Mouse (Mus musculus): Measurements from ENCODE around the gene Pcx. TPM values are rescaled to one million over a fixed set of nuclear protein-coding genes. Genes with fewer than 3 reads are reported as not detected.
A peak's percentile ranks its signal among the peaks of the same experiment; 100 is the strongest.

The Pcx gene
- total RNA-seq (2022), result 10 to 100 TPM; 38.8 to 58.2 (median 43.9) TPM

- peak; percentile 99 for DNase-seq (ENCODE audit: low spot score)
Measured at GRCm38 (mm10) chr19:4509986-4510963, at the start of gene Pcx. Gene Pcx (plus strand): TSS chr19:4510472.

GRCm38 (mm10) chr19:4461981-4462380 lies 48.3 kb upstream of the Pcx start:
- no peak for DNase-seq (ENCODE audit: low spot score)

DNA sequence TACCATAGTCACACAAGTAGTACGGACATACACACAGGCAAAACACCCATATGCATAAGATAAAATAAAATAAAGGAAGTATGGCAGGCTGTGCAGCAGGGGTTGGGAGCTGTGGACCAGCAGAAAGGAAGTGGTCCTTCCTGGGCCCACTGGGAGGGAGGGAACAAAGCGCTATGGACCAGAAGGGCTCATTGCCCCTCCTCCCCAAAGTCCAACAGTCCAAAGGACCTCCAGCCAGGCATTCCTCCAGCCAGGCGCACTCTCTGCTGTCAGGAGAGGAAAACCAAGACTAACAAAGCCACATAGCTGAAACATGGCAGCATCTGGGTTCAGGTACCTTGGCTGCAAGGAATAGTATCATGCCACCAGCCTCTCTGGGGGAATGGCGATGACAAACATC lies 45.6 kb upstream of the Pcx start:
- no peak for DNase-seq (ENCODE audit: low spot score)

GRCm38 (mm10) chr19:4468363-4468762 lies 41.9 kb upstream of the Pcx start:
- DNase-seq (ENCODE audit: low spot score), result no peak

GRCm38 (mm10) chr19:4473549-4473948 lies 36.7 kb upstream of the Pcx start:
- no peak for DNase-seq (ENCODE audit: low spot score)

- DNase-seq (ENCODE audit: low spot score), result no peak
Measured at GRCm38 (mm10) chr19:4474739-4475138, 35.5 kb upstream of the Pcx start.

- no peak for DNase-seq (ENCODE audit: low spot score)
Measured at GRCm38 (mm10) chr19:4475224-4475925, 34.9 kb upstream of the Pcx start.

DNA sequence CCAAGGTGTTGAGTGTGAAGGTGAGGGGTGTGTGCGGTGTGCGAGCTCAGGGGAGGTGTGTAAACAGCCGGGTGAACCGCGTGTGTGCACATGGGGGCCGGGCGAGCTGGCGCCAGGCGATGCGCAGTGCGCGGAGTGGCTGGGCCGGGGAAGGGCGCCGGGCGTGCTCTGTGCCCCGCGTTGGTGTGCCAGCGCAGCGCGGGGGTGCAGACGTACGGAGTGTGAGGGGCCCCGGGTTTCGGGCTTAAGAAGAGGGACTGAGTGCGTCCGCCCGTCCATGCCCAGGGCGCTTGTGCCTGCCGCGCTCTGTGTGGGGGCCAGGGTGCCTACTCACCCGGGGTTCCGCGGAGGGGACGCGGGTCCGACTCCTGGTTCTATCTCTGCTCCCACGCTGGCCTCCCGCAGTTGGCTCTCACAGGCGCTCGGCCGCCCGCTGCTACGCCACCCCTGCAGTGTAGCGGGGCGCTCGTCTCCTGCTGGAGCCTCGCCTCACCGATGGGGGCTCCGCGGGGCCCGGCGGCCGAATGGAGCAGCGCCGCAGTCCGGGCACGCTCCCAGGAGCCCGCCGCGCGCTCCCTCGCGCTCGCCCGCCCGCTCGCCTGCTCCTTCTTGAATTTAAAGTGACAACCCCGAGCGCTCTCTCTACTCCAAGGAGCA lies 33.5 kb upstream of the Pcx start:
- no peak for DNase-seq (ENCODE audit: low spot score)

- peak; percentile 20 for DNase-seq (ENCODE audit: low spot score)
Measured at GRCm38 (mm10) chr19:4477345-4478189, 32.7 kb upstream of the Pcx start, which contains the start of gene Syt12. Gene Syt12 (minus strand): TSS chr19:4477447.

DNA sequence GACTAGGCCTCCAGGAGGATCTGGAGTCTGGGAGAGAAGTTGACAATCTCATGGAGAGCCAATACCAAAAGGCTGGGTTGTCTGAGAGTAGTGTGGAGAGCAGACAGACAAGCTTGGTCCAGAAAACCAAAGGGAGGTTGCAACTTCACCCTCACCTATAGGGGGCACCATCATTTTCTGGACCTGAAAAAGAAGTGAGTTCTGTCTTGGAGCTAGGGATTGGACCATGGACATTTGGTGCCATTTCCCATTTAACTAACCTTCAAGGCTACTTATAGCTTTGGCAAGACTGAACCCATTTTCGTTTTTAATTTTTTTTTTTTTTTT lies 32.1 kb upstream of the Pcx start:
- no peak for DNase-seq (ENCODE audit: low spot score)

DNA sequence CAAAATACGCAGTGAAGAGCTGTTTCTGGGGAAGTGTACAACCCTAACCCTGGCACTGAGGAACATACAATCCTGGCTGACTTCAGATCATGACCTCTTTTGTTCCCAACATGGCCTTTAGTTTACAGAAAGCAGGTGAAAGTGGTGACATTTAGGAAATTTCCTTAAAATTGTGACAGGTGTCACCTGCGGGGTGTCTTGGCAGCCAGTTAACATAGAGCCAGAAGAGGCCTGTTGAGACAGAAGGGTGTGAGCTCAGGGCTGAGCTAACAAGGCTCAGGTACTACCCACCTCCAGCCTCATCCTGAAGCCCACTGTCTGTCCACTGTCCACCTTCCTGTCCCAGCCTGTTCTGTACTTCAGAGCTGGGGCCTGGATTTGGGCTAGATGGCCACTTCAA lies 30.2 kb upstream of the Pcx start:
- no peak for DNase-seq (ENCODE audit: low spot score)

GRCm38 (mm10) chr19:4481326-4481725 lies 28.9 kb upstream of the Pcx start:
- DNase-seq (ENCODE audit: low spot score), result no peak

DNA sequence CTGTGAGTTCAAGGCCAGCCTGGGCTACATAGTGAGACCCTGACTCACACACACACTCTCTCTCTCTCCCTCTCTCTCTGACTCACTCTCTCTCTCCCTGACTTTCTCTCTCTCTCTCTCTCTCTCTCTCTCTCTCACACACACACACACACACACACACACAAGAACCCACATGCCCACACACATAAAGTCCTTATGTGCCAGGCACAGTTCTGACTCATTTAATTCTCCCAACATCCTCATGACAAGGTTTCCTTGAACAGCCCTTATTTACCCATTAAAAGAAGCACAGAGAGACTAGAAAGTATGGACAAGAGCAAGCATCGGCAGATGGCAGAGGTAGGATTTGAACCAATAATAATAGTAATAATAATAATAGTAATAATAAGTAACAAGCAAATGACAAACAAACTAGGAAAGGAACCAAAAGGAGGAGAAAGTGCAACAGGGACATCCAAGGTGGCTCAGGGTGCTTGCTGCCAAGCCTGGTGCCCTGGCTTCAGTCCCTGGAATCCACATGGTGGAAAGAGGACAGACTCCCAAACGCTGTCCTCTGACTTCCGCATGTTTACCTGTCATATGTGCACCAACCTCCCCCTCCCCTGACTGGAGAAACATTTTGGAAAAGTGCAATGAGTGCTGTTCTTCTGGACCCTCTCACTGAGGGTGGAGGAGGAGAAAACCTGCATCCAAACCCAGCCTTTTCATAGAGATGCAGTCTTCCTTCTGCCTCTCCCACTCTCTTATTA lies 28.0 kb upstream of the Pcx start:
- peak; percentile 30 for DNase-seq (ENCODE audit: low spot score)

DNA sequence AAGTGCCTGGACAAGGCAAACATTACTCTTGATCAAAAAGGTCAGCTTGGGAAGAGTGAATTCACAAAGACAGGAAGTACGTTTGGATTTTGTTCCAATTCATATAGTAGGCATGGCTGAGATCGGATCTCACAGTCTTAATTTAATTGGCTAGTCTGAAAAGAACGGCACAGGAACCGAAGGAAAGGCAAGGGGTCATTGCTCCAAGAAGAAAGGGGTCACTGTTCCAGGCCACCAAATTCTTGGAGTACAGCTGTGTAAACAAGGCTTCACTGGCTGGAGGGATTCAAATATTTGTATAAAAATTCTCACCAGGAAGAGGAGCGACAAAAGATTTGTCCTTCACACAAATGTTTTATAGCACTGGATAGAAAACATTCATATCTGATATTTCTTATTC lies 25.3 kb upstream of the Pcx start:
- no peak for DNase-seq (ENCODE audit: low spot score)

DNA sequence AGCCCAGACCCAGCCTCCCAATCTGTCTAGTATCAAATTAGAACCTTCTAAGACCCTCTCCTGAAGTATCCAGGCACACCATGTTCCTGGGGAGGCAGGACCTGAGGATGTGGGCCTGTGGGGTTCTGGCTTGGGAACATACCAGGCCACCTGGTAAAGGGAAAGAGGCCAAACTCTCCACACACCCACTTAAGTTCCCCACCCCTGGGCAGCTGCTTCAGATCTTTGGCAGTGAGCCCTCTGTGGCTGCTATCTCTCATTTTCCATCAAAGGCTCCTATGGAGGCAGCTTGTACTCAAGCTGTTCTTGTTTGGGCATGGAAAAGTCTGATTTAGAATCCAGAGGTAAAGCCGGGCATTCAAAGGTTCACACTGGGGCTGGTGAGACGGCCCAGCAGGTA lies 22.4 kb upstream of the Pcx start:
- no peak for DNase-seq (ENCODE audit: low spot score)

- no peak for DNase-seq (ENCODE audit: low spot score)
Measured at GRCm38 (mm10) chr19:4491080-4491695, 19.1 kb upstream of the Pcx start.

DNA sequence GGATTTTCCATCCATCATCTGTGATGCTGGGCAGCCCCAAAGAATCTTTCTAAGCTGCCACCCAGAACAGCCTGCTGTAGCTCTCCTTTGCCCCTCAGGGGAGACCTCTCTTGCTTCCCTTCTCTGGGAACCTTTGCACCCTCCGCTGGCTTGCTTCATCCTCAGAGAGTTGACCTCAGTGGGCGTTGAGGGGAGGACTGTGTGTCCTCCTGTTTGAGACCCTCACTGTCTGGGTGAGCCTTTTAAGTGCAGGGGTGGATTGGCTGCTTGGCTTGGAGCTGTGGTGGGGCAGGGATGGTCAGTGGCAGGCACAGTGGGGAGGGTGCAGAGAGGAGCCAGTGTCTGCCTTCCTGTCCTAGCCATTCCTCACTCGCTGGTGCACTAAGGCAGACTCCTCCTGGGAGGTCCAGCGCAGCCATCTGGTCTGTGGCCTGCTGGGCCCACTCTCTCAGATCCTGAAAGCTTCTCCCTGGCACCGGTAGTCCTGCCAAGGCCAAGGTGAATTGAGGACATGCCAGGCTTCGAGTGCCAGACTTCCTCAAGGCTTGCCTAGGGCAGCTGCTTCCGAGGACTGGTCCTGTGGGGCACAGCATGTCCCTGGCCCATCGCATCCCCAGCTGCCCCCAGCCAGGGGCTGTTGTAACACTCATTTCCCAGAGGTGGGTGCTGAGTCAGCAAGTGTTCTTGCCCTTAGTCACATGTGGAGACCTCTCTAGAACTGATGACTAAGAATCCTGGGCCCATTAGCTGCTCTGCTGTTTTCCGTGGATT lies 17.6 kb upstream of the Pcx start:
- peak; percentile 46 for DNase-seq (ENCODE audit: low spot score)

- DNase-seq (ENCODE audit: low spot score), result no peak
Measured at GRCm38 (mm10) chr19:4494707-4495106, 15.6 kb upstream of the Pcx start.

DNA sequence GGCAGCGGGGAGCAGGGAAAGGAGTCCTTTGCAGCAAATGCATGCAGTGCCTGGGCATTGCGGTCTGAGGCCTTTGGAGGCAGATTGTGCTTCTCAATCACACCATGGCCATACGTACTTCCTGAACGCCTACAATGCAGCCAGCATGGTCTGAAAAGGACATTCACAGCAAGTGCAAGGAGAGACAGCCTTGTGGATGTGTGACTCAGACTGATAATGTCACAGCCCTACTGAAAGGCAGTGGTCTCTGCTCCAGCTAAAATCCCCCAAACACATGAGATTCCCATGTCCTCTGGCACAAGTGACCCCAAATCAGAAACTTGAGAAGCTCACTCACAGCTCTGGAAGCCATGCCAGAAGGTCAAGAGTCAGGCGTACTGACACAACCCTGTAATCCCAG lies 14.5 kb upstream of the Pcx start:
- DNase-seq (ENCODE audit: low spot score), result no peak

Data from heart, adult 8-10 months (tissue).